Mouse (Mus musculus): ENCODE measurements around the gene Kif3c.

The Kif3c gene

DNA sequence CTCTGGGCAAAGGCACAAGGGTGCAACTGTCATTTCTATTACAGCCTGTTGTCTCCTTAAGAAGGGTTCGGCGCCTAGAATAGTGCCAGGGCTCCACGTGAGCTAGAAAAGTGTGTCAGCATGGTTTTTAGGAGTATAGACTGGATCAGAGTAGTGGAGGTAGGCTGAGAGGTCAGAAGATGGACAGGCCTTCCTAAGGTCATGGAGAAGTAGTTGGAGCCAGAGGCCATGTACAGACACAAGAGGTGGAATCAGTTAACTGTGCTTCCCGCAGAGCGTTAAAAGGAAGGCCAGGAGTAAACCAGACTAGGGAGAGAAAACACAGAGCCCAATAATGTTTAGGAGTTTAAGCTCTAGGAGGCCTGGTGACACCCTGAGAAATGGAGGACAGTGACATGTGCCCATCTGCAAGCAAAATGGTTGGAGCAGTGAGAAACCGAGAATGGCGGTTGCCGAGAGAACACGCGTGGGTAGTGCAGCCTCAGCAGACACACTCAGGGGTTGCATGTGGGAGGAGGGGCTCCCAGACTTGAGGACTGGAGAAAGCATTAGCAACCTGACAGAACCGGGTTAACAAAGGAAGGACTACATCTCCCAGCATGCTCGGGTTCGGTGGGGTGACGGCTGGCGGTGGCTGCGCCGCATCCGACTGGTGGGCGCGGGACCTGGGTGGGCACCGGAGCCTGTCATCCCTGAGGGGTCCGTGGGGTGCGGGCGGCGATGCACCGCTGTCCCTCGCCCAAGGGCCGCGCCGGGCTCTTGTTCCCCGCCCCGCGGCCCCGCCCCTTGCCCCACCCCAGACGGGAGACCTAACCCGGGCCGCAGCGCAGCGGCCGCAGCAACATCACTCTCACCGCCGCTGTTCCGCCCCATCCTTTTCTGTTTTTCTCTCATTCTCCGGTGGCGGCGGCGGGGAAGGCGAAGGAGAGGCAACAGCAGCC lies at the start of gene Kif3c:
Gene Kif3c, plus strand, starts transcription at position 625 of the 941 bp plus-strand sequence.
- peak; percentile 87 for DNase-seq (ENCODE audit: low spot score in 2 of 2)

DNA sequence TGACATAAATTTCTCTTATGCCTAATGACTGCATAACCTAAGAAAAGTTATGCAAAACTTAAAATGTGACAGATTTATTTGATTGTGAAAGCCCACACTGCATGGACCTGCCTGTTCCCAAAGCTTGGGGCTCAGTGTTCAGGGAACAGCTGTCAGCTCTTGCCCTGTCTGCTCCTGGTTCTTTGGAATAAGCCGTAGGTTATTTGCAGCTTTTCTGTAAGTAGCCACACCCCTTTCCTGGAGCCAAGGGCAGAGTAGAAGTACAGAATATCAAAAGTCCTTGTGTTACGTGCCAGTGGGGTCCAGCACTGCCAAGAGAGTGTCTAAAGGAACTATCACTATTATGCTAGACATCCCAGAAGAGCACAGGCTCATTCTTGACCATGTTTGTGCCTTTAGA lies 48.8 kb upstream of the Kif3c start:
- DNase-seq (ENCODE audit: low spot score in 2 of 2), result no peak

DNA sequence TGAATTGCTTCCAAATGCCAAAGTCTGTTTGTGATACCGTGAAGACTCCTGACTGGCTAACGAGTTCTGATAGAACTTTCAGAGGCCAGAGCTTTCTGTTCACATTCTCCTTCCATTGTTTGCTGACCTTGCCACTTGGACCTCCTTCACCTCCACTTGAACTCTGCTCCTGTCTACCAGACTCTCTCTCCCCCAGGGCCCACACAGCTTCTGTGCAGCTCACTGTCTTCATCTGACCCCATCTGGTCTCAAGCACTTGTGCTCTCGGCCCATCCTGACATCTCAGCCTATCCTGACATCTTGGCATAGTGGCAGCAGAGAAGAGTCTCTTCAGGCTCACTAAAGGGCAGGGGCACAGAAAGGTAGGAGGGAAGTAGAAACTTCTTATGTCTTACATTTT lies 48.0 kb upstream of the Kif3c start:
- DNase-seq (ENCODE audit: low spot score in 2 of 2), result no peak

DNA sequence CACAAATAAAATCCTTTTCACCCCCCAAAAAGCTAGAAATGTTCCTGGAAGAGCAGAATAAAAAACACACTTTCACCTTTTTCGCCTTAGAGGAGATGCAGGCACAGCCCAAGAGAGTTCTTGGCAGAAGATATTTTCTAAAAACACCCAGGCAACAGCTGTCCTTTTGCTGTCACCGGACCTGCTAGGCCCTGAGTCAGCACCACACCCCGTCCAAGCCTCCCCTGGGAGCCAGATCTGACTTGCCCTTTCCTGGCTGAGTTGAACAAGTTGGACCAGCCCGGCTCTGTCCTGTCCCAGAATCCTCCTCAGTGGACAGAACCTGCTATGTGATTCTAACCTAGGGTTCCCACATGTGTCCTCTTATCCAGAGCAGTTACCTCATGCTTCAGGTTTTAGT lies 45.6 kb upstream of the Kif3c start:
- DNase-seq (ENCODE audit: low spot score in 2 of 2), result no peak

DNA sequence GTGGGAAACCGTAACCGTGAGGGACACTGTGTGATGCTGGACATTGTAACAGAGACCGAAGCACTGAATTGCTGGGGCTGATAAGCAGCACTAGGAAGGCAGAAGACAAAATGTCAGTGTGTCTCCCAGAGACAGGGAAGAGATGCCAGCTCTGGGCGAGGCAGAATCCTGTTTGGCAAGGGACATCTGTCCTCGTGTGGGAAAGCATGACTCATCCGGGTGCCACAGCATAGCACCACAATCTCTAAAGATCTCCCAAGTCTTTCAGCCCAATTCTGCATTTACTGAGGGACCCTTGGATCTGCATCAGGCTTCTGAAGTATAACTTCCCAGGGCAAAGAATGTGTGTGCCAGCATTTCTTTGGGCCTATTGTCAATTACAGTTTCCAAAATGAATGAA lies 41.7 kb upstream of the Kif3c start:
- peak in 1 of 2 experiments; percentile 33 for DNase-seq (ENCODE audit: low spot score in 2 of 2)

DNA sequence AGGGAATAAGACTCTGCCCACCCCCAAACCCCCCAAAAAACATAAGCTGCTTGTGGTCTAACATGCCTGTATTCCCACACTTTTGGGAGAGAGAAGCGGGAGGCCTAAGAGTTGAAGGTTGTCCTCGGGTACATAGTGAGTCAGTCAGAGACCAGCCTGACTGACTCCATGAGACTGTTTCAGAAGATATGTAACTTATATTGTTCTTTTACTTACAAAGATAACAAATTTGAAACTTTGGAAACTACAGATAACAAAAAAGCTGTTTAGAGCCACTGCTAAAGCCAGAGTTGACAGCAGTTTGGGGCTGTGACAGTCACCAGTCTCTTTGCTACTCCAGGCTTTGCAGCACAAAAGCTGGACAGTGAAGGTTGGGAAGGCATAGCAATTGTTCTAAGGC lies 39.7 kb upstream of the Kif3c start:
- DNase-seq (ENCODE audit: low spot score in 2 of 2), result no peak

DNA sequence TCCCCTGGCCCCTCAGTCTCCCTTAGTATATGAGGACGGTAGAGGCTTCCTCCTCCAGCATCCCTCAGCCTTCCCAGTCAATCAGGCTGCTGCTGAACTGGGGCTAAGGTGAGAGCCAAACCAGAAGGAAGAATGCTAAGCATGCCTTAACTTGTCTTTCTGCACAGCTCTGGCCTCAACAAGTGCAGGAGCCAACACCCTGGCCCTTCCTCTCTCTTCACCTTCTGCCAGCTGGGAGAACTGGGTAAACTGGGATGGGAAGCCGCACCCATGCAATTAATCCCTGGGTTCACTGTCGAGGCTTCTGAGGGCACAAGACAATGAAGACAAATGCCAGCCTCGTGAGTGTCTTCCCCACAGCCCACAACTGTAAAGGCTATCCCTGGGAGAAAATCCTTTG lies 35.3 kb upstream of the Kif3c start:
- no peak for DNase-seq (ENCODE audit: low spot score in 2 of 2)

DNA sequence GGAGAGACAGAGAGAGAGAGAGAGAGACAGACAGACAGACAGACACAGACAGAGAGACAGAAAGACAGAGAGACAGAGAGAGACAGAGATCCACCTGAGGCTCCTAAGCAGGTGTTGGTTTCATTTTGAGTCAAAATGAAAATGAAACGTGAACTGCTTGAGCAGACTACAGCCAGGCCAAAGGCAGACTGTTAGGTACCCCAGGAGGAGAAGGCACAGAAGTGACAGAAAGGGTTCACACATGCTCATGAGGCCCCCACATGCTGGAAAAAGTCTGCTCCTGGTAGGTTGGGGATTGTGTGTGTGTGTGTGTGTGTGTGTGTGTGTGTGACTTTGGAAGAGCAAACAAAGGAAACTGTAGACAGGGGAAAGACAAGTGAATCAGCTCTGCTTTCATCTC lies 26.0 kb upstream of the Kif3c start:
- DNase-seq (ENCODE audit: low spot score in 2 of 2), result no peak

DNA sequence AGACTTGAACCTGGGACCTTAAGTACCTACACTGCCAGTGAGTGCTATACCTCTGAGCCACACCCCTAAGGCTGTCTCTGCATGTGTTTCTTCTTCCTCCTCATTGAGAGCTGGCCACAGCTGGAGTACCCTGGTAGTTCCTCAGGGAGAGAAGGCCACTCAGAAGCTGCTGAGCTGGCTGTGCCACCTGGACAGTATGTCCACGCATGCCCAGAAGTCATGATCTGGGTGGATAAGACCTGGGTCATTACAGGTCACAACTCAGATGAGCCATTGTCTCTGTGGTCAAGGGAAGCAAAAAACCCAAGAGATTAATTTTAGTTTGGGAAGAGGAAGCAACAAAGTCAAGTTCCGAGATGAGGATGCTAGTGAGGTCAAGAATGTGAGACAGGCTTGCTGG lies 20.8 kb upstream of the Kif3c start:
- no peak for DNase-seq (ENCODE audit: low spot score in 2 of 2)

DNA sequence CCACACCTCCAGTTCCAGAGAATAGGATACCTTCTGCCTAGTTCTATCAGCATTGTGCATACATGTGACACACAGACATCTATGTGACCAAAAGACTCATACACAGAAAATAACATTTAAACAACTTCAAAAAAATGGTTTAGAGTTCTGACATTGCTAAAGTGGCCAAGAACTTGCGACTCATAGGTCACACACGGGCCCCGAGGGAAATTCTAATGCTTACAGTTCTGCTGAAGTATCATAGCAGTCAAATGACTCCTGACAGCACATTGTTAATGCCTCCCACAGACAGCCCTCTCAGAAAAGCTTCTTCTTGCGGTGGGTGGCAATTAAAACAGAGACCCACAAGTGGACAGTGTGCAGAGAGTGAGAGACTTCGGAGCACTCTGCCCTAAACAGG lies 19.9 kb upstream of the Kif3c start:
- no peak for DNase-seq (ENCODE audit: low spot score in 2 of 2)

DNA sequence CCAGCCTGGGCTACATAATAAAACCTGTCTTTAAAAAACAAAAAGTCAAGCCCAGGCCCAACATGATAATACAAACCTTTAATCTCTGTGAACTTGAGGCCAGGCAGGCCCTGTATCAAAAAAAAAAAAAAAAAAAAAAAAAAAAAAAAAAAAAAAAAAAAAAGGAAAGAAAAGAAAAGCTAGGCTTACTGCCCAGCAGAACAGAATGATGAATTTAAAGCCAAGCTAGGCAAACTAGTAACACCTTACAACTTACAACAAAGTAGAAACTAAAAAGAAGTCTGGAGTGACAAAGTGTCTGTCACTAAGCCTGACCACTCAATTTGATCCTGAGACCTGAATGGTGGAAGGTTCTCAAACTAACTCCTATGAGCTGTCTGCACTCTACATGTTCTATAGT lies 17.2 kb upstream of the Kif3c start:
- DNase-seq (ENCODE audit: low spot score in 2 of 2), result no peak

DNA sequence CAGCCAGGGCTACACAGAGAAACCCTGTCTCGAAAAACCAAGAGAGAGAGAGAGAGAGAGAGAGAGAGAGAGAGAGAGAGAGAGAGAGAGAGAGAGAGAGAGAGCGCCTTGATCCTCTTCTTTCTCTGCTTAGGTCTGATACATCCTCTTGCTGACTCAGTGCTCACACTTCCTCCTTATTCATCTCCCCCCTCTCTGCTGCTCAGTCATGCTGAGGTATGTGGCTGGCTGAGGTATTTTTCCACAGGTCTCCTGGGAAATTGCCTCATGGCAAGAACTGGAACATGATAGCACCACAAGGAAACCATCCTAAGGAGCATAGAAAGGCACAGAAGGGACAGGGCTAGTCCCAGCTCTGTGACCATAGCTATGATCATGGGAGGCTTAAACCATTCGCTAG lies 15.5 kb upstream of the Kif3c start:
- DNase-seq (ENCODE audit: low spot score in 2 of 2), result no peak

DNA sequence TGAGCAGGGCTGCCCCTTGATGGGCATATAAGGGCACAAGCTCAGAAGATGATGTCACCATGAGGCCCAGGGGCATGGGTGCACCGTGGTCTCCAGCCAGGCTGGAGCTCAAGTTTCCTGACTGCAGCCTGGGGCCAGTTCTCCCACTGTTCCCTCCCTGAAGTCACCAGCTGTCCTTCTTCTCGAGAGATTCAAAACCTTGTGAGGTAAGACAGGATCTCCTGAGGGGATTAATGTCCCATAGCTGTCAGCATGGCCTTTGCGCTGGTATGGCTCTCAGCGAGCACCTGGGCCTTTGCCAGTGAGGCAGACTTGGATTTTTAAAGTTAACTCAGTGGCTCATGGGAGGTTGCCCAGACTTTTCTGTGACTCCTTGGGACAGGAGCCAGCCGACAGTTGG lies 14.8 kb upstream of the Kif3c start:
- no peak for DNase-seq (ENCODE audit: low spot score in 2 of 2)

DNA sequence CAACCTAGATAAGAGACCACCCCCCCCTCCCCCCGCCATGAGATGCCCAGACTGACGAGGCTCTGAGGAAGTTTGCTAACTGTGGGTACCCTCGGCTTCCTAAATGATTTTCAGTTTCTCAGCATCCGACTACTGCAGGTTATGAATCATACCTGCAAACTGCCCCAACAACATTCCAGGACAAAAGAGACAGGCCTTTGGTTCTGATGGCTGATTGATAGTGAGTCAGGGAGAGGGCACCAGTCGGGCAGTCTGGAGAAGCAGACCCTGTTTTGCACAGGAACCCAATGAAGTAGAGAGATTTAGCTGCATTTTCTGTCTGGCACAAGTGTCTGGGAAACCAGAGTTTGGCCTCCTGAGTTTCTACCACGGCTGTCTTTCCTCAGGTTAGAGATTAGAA lies 12.7 kb upstream of the Kif3c start:
- no peak for DNase-seq (ENCODE audit: low spot score in 2 of 2)

DNA sequence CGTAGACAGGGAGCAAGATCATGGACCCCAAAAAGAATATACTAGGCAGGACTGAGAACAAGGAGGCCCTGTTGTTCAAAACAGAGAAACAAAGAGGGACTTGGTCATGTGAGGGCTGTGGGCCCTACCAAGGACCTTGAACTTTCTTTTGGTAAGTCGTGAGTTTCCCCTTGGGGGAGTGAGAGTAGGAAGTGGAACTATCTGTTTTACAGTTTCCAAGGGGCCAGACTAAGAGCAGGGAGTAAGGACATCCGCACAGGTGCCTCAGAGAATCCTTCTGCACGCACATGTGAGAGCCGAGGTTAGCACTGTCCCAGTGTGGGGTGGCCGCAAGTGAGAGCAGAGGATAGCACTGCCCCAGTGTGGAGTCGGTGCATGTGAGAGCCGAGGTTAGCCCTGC lies 9.9 kb upstream of the Kif3c start:
- DNase-seq (ENCODE audit: low spot score in 2 of 2), result no peak

DNA sequence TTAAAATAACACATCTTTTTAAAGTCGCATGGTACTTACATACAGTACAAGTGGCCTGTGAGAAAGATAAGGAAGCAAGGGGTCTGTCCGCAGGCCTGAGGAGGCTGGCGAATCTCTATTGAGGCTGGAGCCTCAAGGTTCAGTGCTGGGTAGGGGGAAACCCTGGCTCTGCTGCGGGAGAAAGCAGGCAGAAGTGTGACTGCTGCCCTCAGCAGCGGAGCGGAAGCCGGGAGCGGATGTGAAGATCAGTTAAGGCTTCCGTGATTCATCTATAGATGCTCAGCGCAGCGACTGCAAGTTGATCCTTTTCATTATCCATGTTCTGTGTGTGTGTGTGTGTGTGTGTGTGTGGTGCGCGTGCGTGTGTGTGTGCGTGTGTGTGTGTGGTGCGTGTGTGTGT lies 8.1 kb upstream of the Kif3c start:
- DNase-seq (ENCODE audit: low spot score in 2 of 2), result no peak

DNA sequence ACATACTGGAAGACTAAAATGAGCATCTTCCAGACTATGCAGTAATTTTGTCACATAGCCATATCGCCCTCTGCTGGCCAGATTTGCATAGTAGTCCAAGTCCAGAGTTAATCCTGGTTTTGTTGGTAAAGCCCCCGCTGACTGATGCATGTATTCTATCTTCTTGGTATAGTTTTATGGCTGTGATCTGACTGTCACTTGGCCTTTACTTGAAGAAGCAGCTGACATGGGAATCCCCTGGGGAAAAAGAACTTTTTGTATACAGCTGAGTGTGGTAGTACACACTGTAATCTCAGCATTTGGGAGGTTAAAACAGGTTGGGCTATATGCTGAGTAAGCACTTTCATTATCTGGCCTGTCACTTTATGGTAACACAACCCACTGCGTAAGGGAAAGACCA lies 5.6 kb upstream of the Kif3c start:
- DNase-seq (ENCODE audit: low spot score in 2 of 2), result peak; percentile 51 to 82

DNA sequence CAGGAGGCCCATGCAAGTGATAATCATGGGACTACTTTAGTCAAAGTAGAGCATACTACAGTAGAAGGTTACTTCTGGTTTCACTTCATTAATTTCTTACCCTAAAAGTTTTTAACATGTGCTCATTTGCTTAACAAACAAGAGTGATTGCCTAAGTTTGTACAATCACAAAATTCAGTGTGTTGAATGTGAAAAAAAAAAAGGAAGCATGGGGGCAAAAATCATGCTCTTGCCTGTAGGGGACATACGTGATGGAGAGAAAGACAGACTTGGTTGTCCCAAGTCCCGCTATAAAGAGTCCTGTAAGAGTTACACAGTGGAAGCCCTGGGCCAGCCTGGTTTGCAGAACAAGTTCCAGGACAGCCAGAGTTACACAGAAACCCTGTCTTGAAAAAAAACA lies 4.9 kb upstream of the Kif3c start:
- no peak for DNase-seq (ENCODE audit: low spot score in 2 of 2)

DNA sequence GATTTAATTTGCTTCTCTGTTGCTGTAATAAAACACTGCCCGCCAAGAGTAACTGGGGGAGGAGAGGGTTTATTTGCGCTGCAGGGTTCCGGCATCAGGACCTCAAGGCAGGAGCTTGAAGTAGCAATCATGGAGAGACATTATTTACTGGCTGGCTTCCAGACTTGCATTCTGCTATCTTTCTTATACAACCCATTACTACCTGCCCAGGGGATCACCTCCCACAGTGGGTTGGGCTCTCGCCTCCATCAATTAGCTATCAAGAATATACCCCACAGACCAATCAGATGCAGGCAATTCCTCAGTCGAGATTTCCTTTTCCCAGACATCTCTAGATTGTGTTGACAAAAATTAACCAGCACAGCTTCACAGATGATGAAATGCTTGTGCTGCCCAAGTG lies 856 bp upstream of the Kif3c start:
- DNase-seq (ENCODE audit: low spot score in 2 of 2), result no peak

DNA sequence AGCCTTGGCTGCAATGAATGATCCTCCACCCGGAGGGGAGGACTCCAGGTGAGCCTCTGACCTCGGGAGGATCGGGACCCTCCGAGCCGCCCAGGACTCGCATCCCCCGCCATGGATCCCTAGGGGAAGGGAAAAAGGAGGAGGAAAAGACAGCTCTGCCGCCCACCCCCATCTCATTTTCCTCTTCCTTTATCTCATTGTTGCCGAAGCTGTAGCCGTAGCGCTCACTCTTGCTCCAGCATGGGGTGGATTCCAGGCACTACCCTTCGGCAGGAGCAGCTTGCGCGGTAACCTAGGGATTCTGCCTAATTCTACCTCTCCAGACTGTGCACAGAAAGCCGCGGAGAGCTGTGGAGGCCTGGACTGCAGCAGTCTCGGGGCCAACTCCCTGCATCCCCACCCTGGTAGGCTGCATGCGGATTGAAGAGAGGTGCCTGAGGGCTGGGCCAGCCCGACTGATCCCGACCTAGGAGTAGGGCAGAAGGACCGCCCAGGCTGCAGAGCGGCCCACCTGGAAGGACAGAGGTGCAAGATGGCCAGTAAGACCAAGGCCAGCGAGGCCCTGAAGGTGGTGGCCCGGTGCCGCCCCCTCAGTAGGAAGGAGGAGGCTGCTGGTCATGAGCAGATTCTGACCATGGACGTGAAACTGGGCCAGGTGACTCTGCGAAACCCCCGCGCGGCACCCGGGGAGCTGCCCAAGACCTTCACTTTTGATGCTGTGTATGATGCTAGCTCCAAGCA lies 687 bp downstream of the Kif3c start:
- no peak for DNase-seq (ENCODE audit: low spot score in 2 of 2)

DNA sequence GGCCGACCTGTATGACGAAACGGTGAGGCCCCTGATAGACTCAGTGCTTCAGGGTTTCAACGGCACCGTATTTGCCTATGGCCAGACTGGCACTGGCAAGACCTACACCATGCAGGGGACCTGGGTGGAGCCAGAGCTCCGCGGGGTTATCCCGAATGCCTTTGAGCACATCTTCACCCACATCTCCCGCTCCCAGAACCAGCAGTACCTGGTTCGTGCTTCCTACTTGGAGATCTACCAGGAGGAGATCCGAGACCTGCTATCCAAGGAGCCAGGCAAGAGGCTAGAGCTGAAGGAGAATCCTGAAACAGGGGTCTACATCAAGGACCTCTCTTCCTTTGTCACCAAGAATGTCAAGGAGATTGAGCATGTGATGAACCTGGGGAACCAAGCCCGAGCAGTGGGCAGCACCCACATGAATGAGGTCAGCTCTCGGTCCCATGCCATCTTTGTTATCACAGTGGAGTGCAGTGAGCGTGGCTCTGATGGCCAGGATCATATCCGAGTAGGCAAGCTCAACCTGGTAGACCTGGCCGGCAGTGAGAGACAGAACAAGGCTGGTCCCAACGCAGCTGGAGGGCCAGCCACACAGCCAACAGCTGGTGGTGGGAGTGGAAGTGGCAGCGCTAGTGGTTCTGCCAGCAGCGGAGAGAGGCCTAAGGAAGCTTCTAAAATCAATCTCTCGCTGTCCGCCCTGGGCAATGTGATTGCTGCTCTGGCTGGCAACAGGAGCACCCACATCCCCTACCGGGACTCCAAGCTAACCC lies 1.4 kb downstream of the Kif3c start:
- no peak for DNase-seq (ENCODE audit: low spot score in 2 of 2)

DNA sequence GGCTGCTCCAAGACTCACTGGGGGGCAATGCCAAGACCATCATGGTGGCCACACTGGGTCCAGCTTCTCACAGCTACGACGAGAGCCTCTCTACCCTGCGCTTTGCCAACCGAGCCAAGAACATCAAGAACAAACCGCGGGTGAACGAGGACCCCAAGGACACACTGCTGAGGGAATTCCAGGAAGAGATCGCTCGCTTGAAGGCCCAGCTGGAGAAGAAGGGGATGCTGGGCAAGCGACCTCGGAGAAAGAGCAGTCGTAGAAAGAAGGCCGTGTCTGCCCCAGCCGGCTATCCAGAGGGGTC lies 2.0 kb downstream of the Kif3c start:
- DNase-seq (ENCODE audit: low spot score in 2 of 2), result no peak

DNA sequence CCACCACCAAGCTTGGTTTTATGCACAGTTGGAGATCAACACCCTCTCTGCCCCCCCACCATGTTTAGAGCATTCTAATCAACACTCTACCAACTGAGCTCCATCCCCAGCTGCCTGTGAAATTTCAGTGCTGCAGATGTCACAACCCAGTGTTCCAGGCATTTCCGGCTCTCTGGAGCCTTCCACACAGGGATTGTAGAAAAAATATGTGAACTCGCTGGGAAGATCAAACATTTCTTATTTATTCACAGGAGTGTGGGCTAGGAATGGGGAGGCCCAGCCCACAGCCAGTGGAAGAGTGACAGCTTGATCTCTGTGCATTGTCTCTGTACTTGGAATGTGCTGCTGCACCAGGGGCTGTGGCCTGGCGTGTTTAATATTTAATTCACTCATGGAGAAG lies 3.8 kb downstream of the Kif3c start:
- no peak for DNase-seq (ENCODE audit: low spot score in 2 of 2)
